Mouse (Mus musculus) liver, embryonic 14.5 days (tissue): ENCODE results near the gene Myh6.

ENCODE experiments used
- CTCF ChIP-seq: IDR thresholded peaks from 2 replicates; pipeline ENCODE4 v1.5.1; 2016; ENCODE audit warnings: antibody characterized with exemption, low read depth, control low read depth
- EP300 ChIP-seq: IDR thresholded peaks from 2 replicates; pipeline ENCODE4 v1.6.1; 2016; ENCODE audit warnings: antibody characterized with exemption, low read depth

- TF ChIP-seq CTCF (no peak), EP300 (no peak)
These were observed 39.2 kb upstream of the Myh6 start for GRCm38 (mm10) chr14:55005967-55006366.
